Mouse (Mus musculus) heart, embryonic 16.5 days (tissue): ENCODE results near the gene Adarb2. TPM values are rescaled to one million over a fixed set of nuclear protein-coding genes. Genes with fewer than 3 reads are reported as not detected.

Experiments used
- ATAC-seq: fragments of 200-750 bp; cut with Nextera tagmentation; replicated peaks from 2 replicates; pipeline ENCODE4 v1.8.0; 2017; ENCODE audit warnings: moderate number of reproducible peaks; ENCODE audit not compliant: insufficient read depth, low FRiP score; ENCODE audit errors: extremely low read depth
- H3K27ac ChIP-seq: fragments of 300-500 bp; sonication (generic); 2 replicates; pipeline ENCODE4 v1.5.1; 2014; ENCODE audit warnings: mild to moderate bottlenecking, low read length, control low read depth, moderate library complexity
- H3K27me3 ChIP-seq: fragments of 300-500 bp; sonication (generic); 2 replicates; pipeline ENCODE4 v1.6.1; 2014; ENCODE audit warnings: low read length, mixed read lengths; ENCODE audit not compliant: control insufficient read depth, insufficient read depth
- H3K36me3 ChIP-seq: fragments of 300-500 bp; sonication (generic); 2 replicates; pipeline ENCODE4 v1.6.1; 2014; ENCODE audit not compliant: control insufficient read depth, insufficient read depth
- H3K4me1 ChIP-seq: fragments of 300-500 bp; sonication (generic); 2 replicates; pipeline ENCODE4 v1.6.1; 2014; ENCODE audit warnings: low read length, mixed read lengths; ENCODE audit not compliant: control insufficient read depth, insufficient read depth
- H3K4me2 ChIP-seq: fragments of 300-500 bp; sonication (generic); 2 replicates; pipeline ENCODE4 v1.6.1; 2014; ENCODE audit warnings: low read depth, mild to moderate bottlenecking, control low read depth, low read length
- H3K4me3 ChIP-seq: fragments of 300-500 bp; sonication (generic); 2 replicates; pipeline ENCODE4 v1.5.1; 2014; ENCODE audit warnings: mild to moderate bottlenecking, control low read depth, low read length
- H3K9ac ChIP-seq: fragments of 300-500 bp; sonication (generic); 2 replicates; pipeline ENCODE4 v1.6.1; 2014; ENCODE audit warnings: low read length, control low read depth
- H3K9me3 ChIP-seq: fragments of 300-500 bp; sonication (generic); replicated peaks from 2 replicates; pipeline ENCODE4 v1.6.1; 2016; ENCODE audit warnings: low read length; ENCODE audit not compliant: control insufficient read depth
- WGBS: fragments of 180-500 bp; shearing (Covaris S2); extraction: QIAGEN DNeasy Blood & Tissue Kit; methylation state at CpG from one replicate; pipeline ENCODE4 v1.1.7; 2014; 5-methylcytosine and 5-hydroxymethylcytosine counted together
- polyA plus RNA-seq: library from polyadenylated mRNA; unstranded; fragments of >200 nt; fragmentation: Nextera tagmentation; extraction: Ambion mirVana; gene quantifications from 2 replicates; pipeline ENCODE4 v1.2.1, GENCODE M21; 2015

Adarb2 gene
- 0.05 and 0.09 TPM in 2 replicates for polyA plus RNA-seq

GRCm38 (mm10) chr13:8202681-8203476 is at the start of gene Adarb2:
TSS of gene Adarb2 (plus strand) at chr13:8202866.
- Histone ChIP-seq H3K27me3 (peaks cover 15% of the 10 kb centered on the region), H3K4me2 (peak within 1 kb of the TSS; percentile 51), H3K9ac (no peak within 1 kb of the TSS), H3K9me3 (no peaks in the 10 kb centered on the region), H3K36me3 (no peaks in the 10 kb centered on the region), H3K27ac (no peak within 1 kb of the TSS), H3K4me1 (peaks cover 4% of the 10 kb centered on the region; the same call in 1 of the 2 replicates), H3K4me3 (peak within 1 kb of the TSS; percentile 23)
- under 1% methylated on average over 26 of the region's 26 CpGs for WGBS
- ATAC-seq, result no peak

- no peak overlapping the region for H3K4me2 ChIP-seq
- no peaks in the 10 kb centered on the region for H3K27me3 ChIP-seq
- no peaks in the 10 kb centered on the region for H3K4me1 ChIP-seq
- no peak overlapping the region for H3K9ac ChIP-seq
- WGBS, result 58% methylated on average over 1 of the region's 1 CpGs
- H3K36me3 ChIP-seq, result no peaks in the 10 kb centered on the region
- no peak for ATAC-seq
- no peaks in the 10 kb centered on the region for H3K9me3 ChIP-seq
- no peak overlapping the region for H3K27ac ChIP-seq
- H3K4me3 ChIP-seq, result no peak overlapping the region
Observed at GRCm38 (mm10) chr13:8173800-8174199, 28.9 kb upstream of the Adarb2 start.

DNA sequence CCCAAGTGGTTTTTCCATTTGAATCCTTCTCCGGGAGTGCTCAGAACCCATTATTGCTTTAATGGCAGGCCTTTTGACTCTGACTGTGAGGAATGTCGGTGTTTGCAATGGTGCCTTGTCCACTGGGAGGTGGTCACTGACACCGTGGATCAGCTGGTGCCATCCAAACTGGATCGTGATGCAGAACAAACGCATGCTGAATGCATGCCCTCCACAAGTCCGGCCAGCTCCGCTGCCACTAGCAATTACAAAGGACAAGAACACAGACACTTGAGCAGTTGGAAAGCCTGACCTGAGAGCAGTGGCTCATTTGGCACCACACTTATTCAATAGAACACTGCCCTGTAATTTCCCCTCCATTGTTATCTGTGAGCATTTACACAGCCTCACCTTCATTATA is 10.7 kb upstream of the Adarb2 start:
- H3K9me3 ChIP-seq, result no peaks in the 10 kb centered on the region
- no peak overlapping the region for H3K27ac ChIP-seq
- no peak overlapping the region for H3K4me3 ChIP-seq
- H3K9ac ChIP-seq, result no peak overlapping the region
- 64% methylated on average over 7 of the region's 7 CpGs for WGBS
- no peaks in the 10 kb centered on the region for H3K27me3 ChIP-seq
- no peak overlapping the region for H3K4me2 ChIP-seq
- H3K4me1 ChIP-seq, result no peaks in the 10 kb centered on the region
- no peak for ATAC-seq
- no peaks in the 10 kb centered on the region for H3K36me3 ChIP-seq

DNA sequence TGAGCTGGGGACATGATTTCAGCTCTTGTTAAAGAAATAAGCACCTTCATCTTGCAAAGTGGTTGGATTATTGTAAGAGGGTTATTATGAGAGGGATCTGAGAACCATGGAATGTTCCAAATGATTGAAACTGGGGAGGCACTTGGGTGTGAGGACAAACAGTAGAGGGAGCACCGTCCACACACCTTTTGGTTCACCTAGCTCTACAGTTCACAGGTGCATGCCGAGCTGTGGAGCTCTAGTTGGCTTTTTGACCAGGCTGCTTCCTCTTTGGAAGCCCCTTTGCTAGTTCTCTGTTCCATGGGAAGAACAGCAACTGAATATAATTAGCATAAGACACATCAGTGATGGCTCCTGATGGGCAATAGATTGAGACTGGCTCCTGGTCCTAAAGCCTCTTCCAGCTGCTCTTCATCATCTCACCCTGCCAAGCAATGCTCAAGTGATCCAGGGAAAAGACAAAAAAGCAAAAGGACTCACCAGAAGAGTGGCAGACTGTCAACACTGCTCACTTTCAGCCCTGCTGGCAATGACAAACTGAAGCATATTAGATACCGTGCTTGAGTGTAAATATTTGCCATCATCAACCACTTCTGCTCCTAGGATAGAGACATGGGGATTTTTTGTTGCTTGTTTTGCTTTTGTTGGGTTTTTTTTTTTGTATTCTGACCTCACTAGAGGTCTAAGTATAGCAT is 3.3 kb upstream of the Adarb2 start:
- peaks cover 4% of the 10 kb centered on the region; the same call in 1 of the 2 replicates for H3K4me1 ChIP-seq
- H3K27me3 ChIP-seq, result peaks cover 15% of the 10 kb centered on the region
- no peaks in the 10 kb centered on the region for H3K36me3 ChIP-seq
- no peak for ATAC-seq
- H3K4me2 ChIP-seq, result no peak overlapping the region
- WGBS, result 54% methylated on average over 3 of the region's 3 CpGs
- no peak overlapping the region for H3K4me3 ChIP-seq
- no peaks in the 10 kb centered on the region for H3K9me3 ChIP-seq
- H3K9ac ChIP-seq, result no peak overlapping the region
- no peak overlapping the region for H3K27ac ChIP-seq

- H3K27me3 ChIP-seq, result peaks cover 15% of the 10 kb centered on the region
- no peak overlapping the region for H3K9ac ChIP-seq
- no peak for ATAC-seq
- H3K4me2 ChIP-seq, result peak overlapping the region; percentile 51
- peaks cover 4% of the 10 kb centered on the region; the same call in 1 of the 2 replicates for H3K4me1 ChIP-seq
- H3K27ac ChIP-seq, result no peak overlapping the region
- H3K4me3 ChIP-seq, result peak overlapping the region; percentile 23
- H3K9me3 ChIP-seq, result no peaks in the 10 kb centered on the region
- H3K36me3 ChIP-seq, result no peaks in the 10 kb centered on the region
- 8% methylated on average over 4 of the region's 4 CpGs for WGBS
Observed at GRCm38 (mm10) chr13:8203477-8203813, 779 bp downstream of the Adarb2 start.

GRCm38 (mm10) chr13:8207337-8207736 is 4.7 kb downstream of the Adarb2 start:
- WGBS, result 37% methylated on average over 16 of the region's 16 CpGs
- H3K27me3 ChIP-seq, result peaks cover 11% of the 10 kb centered on the region
- H3K27ac ChIP-seq, result no peak overlapping the region
- H3K9ac ChIP-seq, result no peak overlapping the region
- H3K4me3 ChIP-seq, result no peak overlapping the region
- H3K36me3 ChIP-seq, result no peaks in the 10 kb centered on the region
- H3K4me1 ChIP-seq, result peaks cover 4% of the 10 kb centered on the region; the same call in 1 of the 2 replicates
- no peak for ATAC-seq
- no peaks in the 10 kb centered on the region for H3K9me3 ChIP-seq
- no peak overlapping the region for H3K4me2 ChIP-seq

DNA sequence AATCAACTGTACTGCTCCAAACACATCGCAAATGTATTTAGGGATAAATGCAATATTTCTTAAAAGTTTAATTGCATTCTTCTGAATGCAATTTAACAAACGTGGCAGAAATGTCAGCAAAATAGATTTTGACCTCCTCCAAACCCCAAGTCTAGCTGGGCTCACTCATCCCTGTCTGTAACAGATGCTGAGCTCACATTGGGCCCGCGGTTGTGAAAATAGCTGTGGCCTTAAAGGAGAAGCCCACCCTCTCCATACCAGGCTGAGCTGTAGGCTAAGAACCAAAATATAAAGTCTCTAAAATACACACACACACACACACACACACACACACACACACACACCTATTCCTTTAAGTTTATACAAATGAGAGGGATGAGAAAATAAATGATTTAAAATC is 8.1 kb downstream of the Adarb2 start:
- WGBS, result 71% methylated on average over 4 of the region's 4 CpGs
- H3K9me3 ChIP-seq, result no peaks in the 10 kb centered on the region
- H3K27ac ChIP-seq, result no peak overlapping the region
- no peak for ATAC-seq
- H3K4me3 ChIP-seq, result no peak overlapping the region
- H3K4me1 ChIP-seq, result no peaks in the 10 kb centered on the region
- H3K9ac ChIP-seq, result no peak overlapping the region
- H3K4me2 ChIP-seq, result no peak overlapping the region
- H3K27me3 ChIP-seq, result no peaks in the 10 kb centered on the region
- no peaks in the 10 kb centered on the region for H3K36me3 ChIP-seq

GRCm38 (mm10) chr13:8238871-8239270 is 36.2 kb downstream of the Adarb2 start:
- H3K27ac ChIP-seq, result no peak overlapping the region
- no peaks in the 10 kb centered on the region for H3K9me3 ChIP-seq
- no peak for ATAC-seq
- H3K27me3 ChIP-seq, result no peaks in the 10 kb centered on the region
- no peaks in the 10 kb centered on the region for H3K4me1 ChIP-seq
- no peak overlapping the region for H3K9ac ChIP-seq
- H3K36me3 ChIP-seq, result no peaks in the 10 kb centered on the region
- H3K4me2 ChIP-seq, result no peak overlapping the region
- H3K4me3 ChIP-seq, result no peak overlapping the region
- WGBS, result 34% methylated on average over 1 of the region's 1 CpGs

GRCm38 (mm10) chr13:8248016-8248667 is 45.5 kb downstream of the Adarb2 start:
- H3K4me3 ChIP-seq, result no peak overlapping the region
- H3K9ac ChIP-seq, result no peak overlapping the region
- 58% methylated on average over 5 of the region's 5 CpGs for WGBS
- no peak overlapping the region for H3K27ac ChIP-seq
- H3K4me2 ChIP-seq, result no peak overlapping the region
- no peaks in the 10 kb centered on the region for H3K27me3 ChIP-seq
- H3K9me3 ChIP-seq, result no peaks in the 10 kb centered on the region
- no peak for ATAC-seq
- H3K36me3 ChIP-seq, result no peaks in the 10 kb centered on the region
- H3K4me1 ChIP-seq, result no peaks in the 10 kb centered on the region
